25 mouse cellular contexts compared by ENCODE assay signal in the genomic region with DNA sequence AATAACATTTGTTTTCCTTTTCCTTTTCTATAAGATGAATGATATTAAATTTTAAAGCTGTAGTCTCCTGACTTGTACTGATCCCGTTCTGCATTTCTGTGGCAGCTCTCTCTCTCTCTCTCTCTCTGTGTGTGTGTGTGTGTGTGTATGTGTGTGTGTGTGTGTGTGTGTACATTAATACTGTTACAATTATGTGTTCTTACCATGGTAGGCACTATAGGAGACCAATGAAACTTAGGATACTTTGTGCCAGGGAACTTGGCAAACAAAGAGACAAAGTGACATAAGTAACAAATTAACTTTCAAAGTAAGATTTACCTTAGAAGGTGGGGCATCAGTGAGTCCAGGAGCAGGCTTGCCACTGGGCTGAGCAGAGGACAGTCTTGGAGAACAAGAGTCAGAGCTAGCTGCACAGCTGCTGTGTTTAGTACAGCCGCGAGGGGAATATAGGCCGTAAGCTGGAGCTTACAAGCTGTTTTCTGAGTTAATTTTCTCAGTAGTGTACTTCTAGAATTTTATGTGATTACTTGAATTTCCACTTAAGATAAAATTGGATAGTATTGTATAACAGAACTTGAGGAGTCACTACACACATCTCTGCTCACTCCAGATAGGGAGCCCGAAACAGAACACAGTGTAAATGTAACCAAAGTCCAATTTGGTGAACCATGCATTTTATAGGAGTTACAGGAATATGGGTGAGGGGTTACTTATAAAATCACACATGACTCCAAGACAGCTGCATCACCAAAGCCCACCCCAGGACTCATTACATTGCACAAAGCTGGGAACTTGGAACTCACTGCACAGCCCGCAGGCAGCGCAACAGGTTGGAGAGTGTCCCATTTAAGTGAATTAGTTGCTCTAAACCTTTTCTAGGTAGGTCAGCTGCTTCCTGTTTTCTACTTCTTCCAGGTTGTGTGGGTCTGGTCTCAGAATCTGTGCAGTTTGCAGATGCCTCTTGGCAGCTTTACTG. TPM values are rescaled to one million over a fixed set of nuclear protein-coding genes. Genes with fewer than 3 reads are reported as not detected.
A peak's percentile ranks its signal among the peaks of the same experiment; 100 is the strongest.
DNase-seq lines count a peak whose midpoint lies in the region; ATAC-seq lines count a peak whose summit lies in the region.
"Had no signal": no experiment of that assay in that cellular context is flagged by ENCODE, and none has a peak within 500 bp of the region (broad histone marks: within the 10 kb centered on the region; RNA-seq: fewer than 3 reads in every experiment).

No protein-coding gene starts in this region.

- no peak overlapping the region for H3K4me3 ChIP-seq in limb, embryonic 12.5 days (replicated peaks)
- H3K4me3 ChIP-seq in limb, embryonic 10.5 days = no peak overlapping the region
- no peak overlapping the region for H3K4me3 ChIP-seq in hindbrain, embryonic 11.5 days (ENCODE audit: low read depth, low read length)
- H3K4me3 ChIP-seq: forebrain, embryonic 10.5 days; hindbrain, embryonic 15.5 days; layer of hippocampus, adult 2 months; left cerebral cortex, adult 2 months; limb, embryonic 15.5 days; midbrain, embryonic 13.5 days; myocyte; neural tube, embryonic 15.5 days had no signal

- peaks cover 5% of the 10 kb centered on the region for H3K4me1 ChIP-seq in limb, embryonic 12.5 days (replicated peaks)
- H3K4me1 ChIP-seq in limb, embryonic 10.5 days = peaks cover 4% of the 10 kb centered on the region; the same call in 1 of the 2 replicates
- H3K4me1 ChIP-seq in hindbrain, embryonic 11.5 days (replicated peaks; ENCODE audit: control insufficient read depth, insufficient read depth, low read length) = no peaks in the 10 kb centered on the region
- H3K4me1 ChIP-seq: hindbrain, embryonic 15.5 days had no signal

- WGBS in limb, embryonic 12.5 days = 76% methylated on average over 7 of the region's 7 CpGs
- WGBS in limb, embryonic 10.5 days = 94% methylated on average over 7 of the region's 7 CpGs
- WGBS in hindbrain, embryonic 11.5 days = 95% methylated on average over 7 of the region's 7 CpGs

- no peak for DNase-seq in limb, embryonic 10.5 days (ENCODE audit: low spot score)
- peak; percentile 23 to 34 for DNase-seq in kidney, adult 8-10 months
- peak; percentile 14 to 61 for DNase-seq in kidney, postnatal 25 days
- peak; percentile 9 for DNase-seq in yolk sac, embryonic 10.5 days (ENCODE audit: low spot score)
- DNase-seq in hindbrain, embryonic 11.5 days (ENCODE audit: low spot score) = no peak
- DNase-seq in layer of hippocampus, postnatal 36 days = no peak
- DNase-seq: adrenal gland, postnatal 14 days; cerebellum, adult 8-10 months; gastrocnemius, postnatal 10 days; heart, postnatal 10 days; lung, embryonic 14.5 days; right cerebral cortex, postnatal 25 days; thymus, adult 18-20 months had no signal

- H3K9me3 ChIP-seq in limb, embryonic 12.5 days = no peaks in the 10 kb centered on the region
- no peaks in the 10 kb centered on the region for H3K9me3 ChIP-seq in limb, embryonic 10.5 days (replicated peaks)
- H3K9me3 ChIP-seq in hindbrain, embryonic 11.5 days (ENCODE audit: control insufficient read depth, low read length) = no peaks in the 10 kb centered on the region
- H3K9me3 ChIP-seq: forebrain, embryonic 10.5 days; hindbrain, embryonic 15.5 days; limb, embryonic 15.5 days; midbrain, embryonic 13.5 days; neural tube, embryonic 15.5 days had no signal

- H3K36me3 ChIP-seq in limb, embryonic 12.5 days = no peaks in the 10 kb centered on the region
- no peaks in the 10 kb centered on the region for H3K36me3 ChIP-seq in limb, embryonic 10.5 days
- no peaks in the 10 kb centered on the region for H3K36me3 ChIP-seq in hindbrain, embryonic 11.5 days (ENCODE audit: control insufficient read depth, insufficient read depth, low read length)
- H3K36me3 ChIP-seq: forebrain, embryonic 10.5 days had no signal

- 0 out of 2 replicates have a peak overlapping the region, but pooled peaks have one; percentile 7 for H3K27ac ChIP-seq in limb, embryonic 12.5 days
- no peak overlapping the region for H3K27ac ChIP-seq in limb, embryonic 10.5 days
- no peak overlapping the region for H3K27ac ChIP-seq in hindbrain, embryonic 11.5 days (ENCODE audit: low read depth, low read length)
- H3K27ac ChIP-seq: forebrain, embryonic 10.5 days; hindbrain, embryonic 15.5 days; layer of hippocampus, adult 2 months; left cerebral cortex, adult 2 months; limb, embryonic 15.5 days; midbrain, embryonic 13.5 days; neural tube, embryonic 15.5 days had no signal

- H3K9ac ChIP-seq in limb, embryonic 12.5 days (replicated peaks) = no peak overlapping the region
- H3K9ac ChIP-seq in hindbrain, embryonic 11.5 days (ENCODE audit: low read depth, low read length) = no peak overlapping the region
- H3K9ac ChIP-seq: hindbrain, embryonic 15.5 days; limb, embryonic 15.5 days; lung, embryonic 14.5 days; midbrain, embryonic 13.5 days; neural tube, embryonic 15.5 days had no signal

- no peak for ATAC-seq in limb, embryonic 12.5 days (ENCODE audit: insufficient number of reproducible peaks, insufficient read depth, low FRiP score, low TSS enrichment, low read depth)
- no peak for ATAC-seq in hindbrain, embryonic 11.5 days (ENCODE audit: low FRiP score)
- ATAC-seq: midbrain, embryonic 13.5 days had no signal

- no peaks in the 10 kb centered on the region for H3K27me3 ChIP-seq in limb, embryonic 12.5 days
- H3K27me3 ChIP-seq in limb, embryonic 10.5 days (ENCODE audit: low read depth, poor library complexity, severe bottlenecking) = no peaks in the 10 kb centered on the region
- no peaks in the 10 kb centered on the region for H3K27me3 ChIP-seq in hindbrain, embryonic 11.5 days (ENCODE audit: control insufficient read depth, insufficient read depth, low read length)
- H3K27me3 ChIP-seq: hindbrain, embryonic 15.5 days; limb, embryonic 15.5 days; midbrain, embryonic 13.5 days; neural tube, embryonic 15.5 days had no signal

- H3K4me2 ChIP-seq in limb, embryonic 12.5 days = no peak overlapping the region
- no peak overlapping the region for H3K4me2 ChIP-seq in hindbrain, embryonic 11.5 days (replicated peaks; ENCODE audit: low read depth, low read length)
- H3K4me2 ChIP-seq: hindbrain, embryonic 15.5 days; limb, embryonic 15.5 days; lung, embryonic 14.5 days; midbrain, embryonic 13.5 days; neural tube, embryonic 15.5 days had no signal

RNA-seq across cellular contexts. Expression of a gene that starts 10.6 kb away (rescaled TPM):
- 30.2 and 30.7 TPM in 2 replicates for polyA plus RNA-seq in limb, embryonic 12.5 days (2016; fragmentation: Nextera tagmentation; extraction: Ambion mirVana)
- 16.7 and 20.9 TPM in 2 replicates for polyA plus RNA-seq in limb, embryonic 10.5 days (2016; fragmentation: Nextera tagmentation; extraction: Ambion mirVana)
- 46.4 and 53.3 TPM in 2 replicates for polyA plus RNA-seq in hindbrain, embryonic 11.5 days (2014; fragmentation: Nextera tagmentation; extraction: Ambion mirVana)
- total RNA-seq in layer of hippocampus, postnatal 36 days (2021) = 100 to 1,000 TPM; 109 to 110 TPM

RNA-seq across cellular contexts. Expression of a gene that starts 24.3 kb away (rescaled TPM):
- 56.1 and 58.8 TPM in 2 replicates for polyA plus RNA-seq in limb, embryonic 12.5 days (2016; fragmentation: Nextera tagmentation; extraction: Ambion mirVana)
- polyA plus RNA-seq in limb, embryonic 10.5 days (2016; fragmentation: Nextera tagmentation; extraction: Ambion mirVana) = 53.6 and 60.0 TPM in 2 replicates
- 68.8 and 77.9 TPM in 2 replicates for polyA plus RNA-seq in hindbrain, embryonic 11.5 days (2014; fragmentation: Nextera tagmentation; extraction: Ambion mirVana)
- total RNA-seq in layer of hippocampus, postnatal 36 days (2021) = 10 to 100 TPM; 70.5 to 75.3 TPM

RNA-seq across cellular contexts. Expression of a gene that starts 24.4 kb away (rescaled TPM):
- not detected in 2 replicates for polyA plus RNA-seq in limb, embryonic 12.5 days (2016; fragmentation: Nextera tagmentation; extraction: Ambion mirVana)
- not detected in 2 replicates for polyA plus RNA-seq in limb, embryonic 10.5 days (2016; fragmentation: Nextera tagmentation; extraction: Ambion mirVana)
- polyA plus RNA-seq in hindbrain, embryonic 11.5 days (2014; fragmentation: Nextera tagmentation; extraction: Ambion mirVana) = not detected in 2 replicates
- not detected for total RNA-seq in layer of hippocampus, postnatal 36 days (2021)
- total RNA-seq: adrenal gland, postnatal 14 days; common myeloid progenitor, adult 5-6 weeks; gastrocnemius, postnatal 10 days; heart, postnatal 10 days; left cerebral cortex, adult 2 months had no signal
- polyA plus RNA-seq: C2C12; embryonic facial prominence, embryonic 14.5 days; forebrain, embryonic 10.5 days; limb, embryonic 15.5 days; lung, embryonic 14.5 days; myocyte had no signal

Comparison
In these comparisons a context has a peak if more than half of its experiments do, and no peak if none do; other contexts are left out.
1. DNase-seq: peak in kidney, adult 8-10 months (2 of 2), kidney, postnatal 25 days (2 of 2) and yolk sac, embryonic 10.5 days (single experiment); none in limb, embryonic 10.5 days (single experiment), hindbrain, embryonic 11.5 days (single experiment) and layer of hippocampus, postnatal 36 days (0 of 2).